Mouse (Mus musculus) megakaryocyte, embryonic 14.5 days (primary cell): ENCODE results near the gene Rala.

ENCODE experiments used
- FLI1 ChIP-seq: IDR thresholded peaks from 2 replicates; pipeline ENCODE4 v1.6.1; 2012; ENCODE audit warnings: low read length, inconsistent platforms, mixed read lengths
- GATA1 ChIP-seq: IDR thresholded peaks from 3 replicates; pipeline ENCODE4 v1.6.1; 2012; ENCODE audit warnings: mixed read lengths, low read length, inconsistent platforms, borderline replicate concordance

DNA sequence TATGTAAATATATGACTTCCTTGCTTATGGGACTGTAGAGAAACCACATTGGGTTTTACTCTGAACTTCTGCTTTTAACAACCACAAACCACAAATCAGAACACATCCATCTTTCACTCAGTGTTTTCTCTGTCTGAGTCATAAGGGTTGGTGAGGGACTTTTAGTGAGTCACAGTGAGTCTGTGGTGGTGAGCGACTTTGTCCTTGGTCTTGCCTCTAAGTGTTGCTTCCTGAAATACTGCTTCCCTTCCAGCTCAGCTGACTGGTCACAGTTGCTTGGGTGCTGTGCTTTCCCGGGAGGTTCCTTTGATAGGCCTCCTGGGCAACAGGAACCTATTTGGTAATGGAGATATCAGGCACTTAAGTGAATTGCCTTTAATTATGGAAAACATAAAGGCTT lies 31.9 kb upstream of the Rala start:
- TF ChIP-seq GATA1 = no peak
- no peak for TF ChIP-seq FLI1
